Mouse (Mus musculus) spleen, adult 2 months (tissue): ENCODE results near the gene Uba7. TPM values are rescaled to one million over a fixed set of nuclear protein-coding genes. Genes with fewer than 3 reads are reported as not detected.

ENCODE experiments used
- DNase-seq, 2 experiments: peaks; one replicate each; pipeline versions ENCODE4 v3.0.0 to v3.0.0-alpha.2; 2012 to 2021; ENCODE audit warnings: low spot score in 2 of 2, low read depth in 1 of 2
- H3K27ac ChIP-seq: fragments of 200-500 bp; 2 replicates; pipeline ENCODE4 v1.5.1; 2012; ENCODE audit warnings: low read length, inconsistent platforms; ENCODE audit not compliant: insufficient read depth
- H3K27me3 ChIP-seq: fragments of 200-500 bp; 2 replicates; pipeline ENCODE4 v1.6.1; 2012; ENCODE audit warnings: mild to moderate bottlenecking, moderate library complexity, low read length, inconsistent platforms; ENCODE audit not compliant: control insufficient read depth, insufficient read depth
- H3K36me3 ChIP-seq: fragments of 200-500 bp; 2 replicates; pipeline ENCODE4 v1.6.1; 2012; ENCODE audit warnings: mild to moderate bottlenecking, low read length, inconsistent platforms; ENCODE audit not compliant: control insufficient read depth, insufficient read depth
- H3K4me1 ChIP-seq: fragments of 200-500 bp; 2 replicates; pipeline ENCODE4 v1.6.1; 2011; ENCODE audit warnings: inconsistent platforms; ENCODE audit not compliant: control insufficient read depth, insufficient read depth, insufficient read length
- H3K4me3 ChIP-seq: fragments of 200-500 bp; 2 replicates; pipeline ENCODE4 v1.5.1; 2011; ENCODE audit warnings: mild to moderate bottlenecking, inconsistent platforms; ENCODE audit not compliant: insufficient read depth, insufficient read length; ENCODE audit errors: extremely low read depth
- CTCF ChIP-seq: fragments of 200-500 bp; IDR thresholded peaks from 2 replicates; pipeline ENCODE4 v1.5.1; 2011; ENCODE audit warnings: mild to moderate bottlenecking, inconsistent platforms; ENCODE audit not compliant: insufficient read depth, insufficient read length, insufficient replicate concordance; ENCODE audit errors: extremely low read depth
- POLR2A ChIP-seq: fragments of 200-500 bp; IDR thresholded peaks from 2 replicates; pipeline ENCODE4 v1.6.1; 2011; ENCODE audit warnings: low read depth, low read length, inconsistent platforms
- WGBS: fragments of 180-500 bp; shearing (Covaris S2); methylation state at CpG from one replicate; pipeline ENCODE4 v1.1.7; 2018; 5-methylcytosine and 5-hydroxymethylcytosine counted together
- polyA plus RNA-seq: library from polyadenylated mRNA; depleted of rRNA; stranded (reverse); fragments of >200 nt; gene quantifications from 2 replicates; pipeline ENCODE4 v1.2.3, GENCODE M21; 2012

Gene Uba7
- polyA plus RNA-seq, 1 experiment = 182 TPM

- H3K27me3 ChIP-seq = no peaks in the 10 kb centered on the region
- TF ChIP-seq POLR2A (no peak; the same call in 1 of the 2 replicates), CTCF (no peak)
- peak overlapping the region; percentile 14 for H3K27ac ChIP-seq
- H3K4me1 ChIP-seq = no peaks in the 10 kb centered on the region; the same call in 1 of the 2 replicates
- H3K4me3 ChIP-seq = peak overlapping the region; percentile 66
- DNase-seq = peak; percentile 57 to 84
- WGBS = 11% methylated on average over 45 of the region's 45 CpGs
- H3K36me3 ChIP-seq = no peaks in the 10 kb centered on the region
Measured at GRCm38 (mm10) chr9:107950460-107951355, 24.6 kb upstream of the Uba7 start.

GRCm38 (mm10) chr9:107955613-107956289 is 19.6 kb upstream of the Uba7 start:
- Histone ChIP-seq H3K4me3 (no peak overlapping the region), H3K27me3 (no peaks in the 10 kb centered on the region), H3K27ac (no peak overlapping the region), H3K4me1 (no peaks in the 10 kb centered on the region), H3K36me3 (0 out of 2 replicates have a peak, but pooled peaks cover 2% of the 10 kb centered on the region)
- TF ChIP-seq CTCF (no peak), POLR2A (no peak)
- DNase-seq = no peak
- 91% methylated on average over 6 of the region's 6 CpGs for WGBS

DNA sequence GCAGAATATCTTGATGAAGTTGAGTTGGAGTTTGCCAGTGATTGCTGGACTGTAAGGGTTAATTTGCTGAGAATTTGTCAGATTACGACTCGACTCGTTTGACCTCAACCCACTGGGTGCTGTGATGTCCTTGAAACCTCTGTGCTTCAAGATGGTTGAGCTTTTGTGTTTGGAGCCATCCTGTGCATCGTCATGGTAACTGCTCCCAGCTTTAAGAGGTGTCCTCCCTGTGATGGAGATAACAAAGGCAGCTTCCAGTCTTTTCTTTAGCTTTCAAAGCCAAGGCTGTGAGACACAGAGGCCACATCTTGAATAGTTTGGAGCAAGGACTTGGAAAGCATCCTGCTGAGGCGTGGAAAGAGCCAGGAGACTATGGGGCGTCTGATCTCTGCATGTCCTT is 18.2 kb upstream of the Uba7 start:
- no peak for DNase-seq
- Histone ChIP-seq H3K36me3 (0 out of 2 replicates have a peak, but pooled peaks cover 2% of the 10 kb centered on the region), H3K4me3 (no peak overlapping the region), H3K4me1 (no peaks in the 10 kb centered on the region), H3K27me3 (no peaks in the 10 kb centered on the region), H3K27ac (no peak overlapping the region)
- whole genome bisulfite sequencing = 82% methylated on average over 6 of the region's 6 CpGs
- no peak for TF ChIP-seq POLR2A
- no peak for TF ChIP-seq CTCF

DNA sequence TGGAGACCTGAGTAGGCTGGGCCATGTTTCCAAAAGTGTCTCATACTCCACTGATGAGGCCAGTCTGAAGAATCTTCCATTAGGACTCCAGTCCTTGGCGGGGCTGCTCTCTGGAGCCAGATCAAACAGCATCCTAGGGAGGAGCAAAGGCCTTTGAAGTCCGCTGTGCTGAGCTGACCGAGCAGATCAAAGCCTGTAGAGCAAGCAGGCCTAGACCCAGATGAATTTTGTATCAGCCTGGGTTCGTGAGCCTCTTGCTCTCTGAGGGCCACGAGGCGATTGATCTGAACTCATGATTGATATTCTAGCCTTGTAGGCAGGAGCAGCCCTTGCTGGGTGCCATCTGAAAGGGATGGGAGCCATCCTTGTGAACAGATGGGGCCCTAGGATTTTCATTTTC is 15.4 kb upstream of the Uba7 start:
- DNase-seq = no peak
- H3K27ac ChIP-seq = no peak overlapping the region

DNA sequence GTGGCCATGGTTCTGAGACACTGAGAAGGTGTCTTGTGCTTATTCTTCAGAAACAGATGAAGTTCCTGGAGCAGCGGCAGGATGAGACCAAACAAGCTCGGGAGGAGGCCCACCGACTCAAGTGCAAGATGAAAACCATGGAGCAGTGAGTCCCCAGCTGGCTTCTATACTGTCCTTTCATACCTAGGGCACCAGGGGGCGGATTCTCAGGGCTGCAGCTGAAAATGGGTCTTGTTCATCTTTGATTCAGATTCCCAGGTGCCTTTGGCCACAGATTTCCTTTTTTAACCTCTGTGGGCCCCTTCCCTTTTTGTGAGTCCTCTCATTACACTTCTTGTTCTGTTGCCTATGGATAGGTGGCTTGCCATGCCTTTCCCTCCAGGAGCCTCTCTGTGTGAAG is 14.4 kb upstream of the Uba7 start:
- DNase-seq = no peak
- TF ChIP-seq CTCF (no peak; the same call in 1 of the 2 replicates), POLR2A (no peak)
- 0 out of 2 replicates have a peak, but pooled peaks cover 2% of the 10 kb centered on the region for H3K36me3 ChIP-seq

More for the DNA sequence above, 15.4 kb upstream of the Uba7 start:
- Histone ChIP-seq H3K36me3 (0 out of 2 replicates have a peak, but pooled peaks cover 2% of the 10 kb centered on the region), H3K4me1 (no peaks in the 10 kb centered on the region), H3K27me3 (no peaks in the 10 kb centered on the region), H3K4me3 (no peak overlapping the region)
- 92% methylated on average over 6 of the region's 6 CpGs for WGBS
- TF ChIP-seq CTCF (no peak), POLR2A (no peak)

DNA sequence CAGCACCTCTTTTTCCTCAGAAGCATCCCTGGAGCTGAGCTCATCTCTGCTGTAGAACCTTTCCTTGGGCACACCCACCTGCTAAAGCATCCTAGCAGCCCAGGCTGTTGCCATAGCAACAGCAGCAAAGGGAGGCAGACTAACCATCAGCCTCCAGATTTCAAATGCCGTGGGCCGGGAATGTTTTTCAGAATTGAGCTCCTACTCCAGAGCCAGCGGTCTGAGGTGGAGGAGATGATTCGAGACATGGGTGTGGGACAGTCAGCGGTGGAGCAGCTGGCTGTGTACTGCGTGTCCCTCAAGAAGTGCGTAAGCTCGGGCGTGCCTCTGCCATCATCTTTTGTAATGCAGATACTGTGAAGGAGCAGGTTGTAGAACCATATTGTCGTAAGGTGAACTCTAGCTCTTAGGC is 13.9 kb upstream of the Uba7 start:
- TF ChIP-seq POLR2A (no peak), CTCF (no peak)
- no peaks in the 10 kb centered on the region for H3K4me1 ChIP-seq
- 92% methylated on average over 10 of the region's 10 CpGs for WGBS
- DNase-seq = no peak
- H3K27ac ChIP-seq = no peak overlapping the region
- 0 out of 2 replicates have a peak, but pooled peaks cover 2% of the 10 kb centered on the region for H3K36me3 ChIP-seq
- H3K4me3 ChIP-seq = no peak overlapping the region
- no peaks in the 10 kb centered on the region for H3K27me3 ChIP-seq

More for the DNA sequence above, 14.4 kb upstream of the Uba7 start:
- Histone ChIP-seq H3K4me3 (no peak overlapping the region), H3K27ac (no peak overlapping the region), H3K4me1 (no peaks in the 10 kb centered on the region), H3K27me3 (no peaks in the 10 kb centered on the region)
- 58% methylated on average over 4 of the region's 4 CpGs for WGBS
